Mouse (Mus musculus) cortical plate, adult 2 months (tissue): Measurements from ENCODE around the gene Spin1.

Experiments used
- CTCF ChIP-seq: fragments of 200-500 bp; IDR thresholded peaks from 2 replicates; pipeline ENCODE4 v1.5.1; 2011; ENCODE audit warnings: mild to moderate bottlenecking, control low read depth, low read length; ENCODE audit not compliant: insufficient read depth; ENCODE audit errors: extremely low read depth
- POLR2A ChIP-seq: fragments of 200-500 bp; IDR thresholded peaks from 2 replicates; pipeline ENCODE4 v1.6.1; 2011; ENCODE audit warnings: mild to moderate bottlenecking, low read length, control low read depth; ENCODE audit not compliant: insufficient read depth; ENCODE audit errors: extremely low read depth

DNA sequence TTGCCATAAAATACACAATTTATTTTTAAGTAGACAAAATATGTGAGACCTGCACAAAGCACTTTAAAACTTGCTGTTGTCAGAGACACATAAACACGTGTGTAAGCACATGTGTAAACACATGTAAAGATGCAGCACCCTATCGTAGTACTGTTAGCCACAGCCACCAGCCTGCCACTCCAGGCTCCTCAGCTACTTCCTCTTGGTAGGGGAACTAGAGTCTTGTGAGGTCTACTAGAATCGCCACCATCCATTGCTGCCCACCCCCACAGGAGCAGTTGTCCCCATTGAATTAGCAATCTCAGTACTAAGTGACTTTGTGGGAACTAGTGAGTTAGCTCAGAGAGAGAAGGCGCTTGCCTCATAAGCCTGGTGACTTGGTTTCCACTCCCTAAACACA lies 35.6 kb downstream of the Spin1 start:
- TF ChIP-seq CTCF (no peak), POLR2A (no peak)
